ENCODE assay signal across 28 mouse cellular contexts in genomic region chr11:104639634-104640033, GRCm38 (mm10). TPM values are rescaled to one million over a fixed set of nuclear protein-coding genes. Genes with fewer than 3 reads are reported as not detected.
DNase-seq lines count a peak whose midpoint lies in the region; ATAC-seq and TF ChIP-seq lines count a peak whose summit lies in the region.
"Had no signal": no experiment of that assay in that cellular context is flagged by ENCODE, and none has a peak within 500 bp of the region (broad histone marks: within the 10 kb centered on the region; RNA-seq: fewer than 3 reads in every experiment).

No protein-coding gene starts in this region.

- H3K4me3 ChIP-seq in heart, embryonic 11.5 days (ENCODE audit: low read depth, low read length): no peak overlapping the region
- no peak overlapping the region for H3K4me3 ChIP-seq in kidney, postnatal 0 days (replicated peaks; ENCODE audit: low read depth, low read length)
- no peak overlapping the region for H3K4me3 ChIP-seq in lung, embryonic 14.5 days (ENCODE audit: low read depth, low read length)
- no peak overlapping the region for H3K4me3 ChIP-seq in gastrocnemius, adult 2 months
- H3K4me3 ChIP-seq: embryonic facial prominence, embryonic 13.5 days; embryonic facial prominence, embryonic 15.5 days; forebrain, embryonic 13.5 days; forebrain, embryonic 15.5 days had no signal

- no peaks in the 10 kb centered on the region for H3K36me3 ChIP-seq in heart, embryonic 11.5 days (ENCODE audit: control insufficient read depth, insufficient read depth, low read length)
- H3K36me3 ChIP-seq in kidney, postnatal 0 days (ENCODE audit: insufficient read depth, low read length): no peaks in the 10 kb centered on the region
- no peaks in the 10 kb centered on the region for H3K36me3 ChIP-seq in lung, embryonic 14.5 days (ENCODE audit: insufficient read depth)
- H3K36me3 ChIP-seq: embryonic facial prominence, embryonic 13.5 days; embryonic facial prominence, embryonic 15.5 days; forebrain, embryonic 15.5 days had no signal

- H3K27ac ChIP-seq in heart, embryonic 11.5 days (ENCODE audit: low read depth, low read length): no peak overlapping the region
- no peak overlapping the region for H3K27ac ChIP-seq in kidney, postnatal 0 days
- no peak overlapping the region for H3K27ac ChIP-seq in lung, embryonic 14.5 days (ENCODE audit: low read depth)
- no peak overlapping the region for H3K27ac ChIP-seq in gastrocnemius, adult 2 months
- H3K27ac ChIP-seq: embryonic facial prominence, embryonic 13.5 days; embryonic facial prominence, embryonic 15.5 days; forebrain, embryonic 13.5 days; forebrain, embryonic 15.5 days had no signal

- TF ChIP-seq CTCF in kidney, postnatal 0 days (IDR thresholded peaks at IDR 0.05; ENCODE audit: low read depth): no peak
- no peak for TF ChIP-seq CTCF in lung, embryonic 14.5 days (IDR thresholded peaks at IDR 0.05; ENCODE audit: low read depth)
- no peak for TF ChIP-seq CTCF in gastrocnemius, adult 2 months (IDR thresholded peaks at IDR 0.05)

- intact Hi-C loops in gastrocnemius, adult 2 months (cut with DNase I): no loop called here

- no peaks in the 10 kb centered on the region for H3K9me3 ChIP-seq in heart, embryonic 11.5 days (replicated peaks; ENCODE audit: control insufficient read depth, low read length)
- no peaks in the 10 kb centered on the region for H3K9me3 ChIP-seq in kidney, postnatal 0 days (replicated peaks; ENCODE audit: low read length)
- no peaks in the 10 kb centered on the region for H3K9me3 ChIP-seq in lung, embryonic 14.5 days (ENCODE audit: low read depth, low read length)
- H3K9me3 ChIP-seq: embryonic facial prominence, embryonic 13.5 days; embryonic facial prominence, embryonic 15.5 days; forebrain, embryonic 13.5 days; forebrain, embryonic 15.5 days; G1E had no signal

- ATAC-seq in heart, embryonic 11.5 days (replicated peaks; ENCODE audit: insufficient number of reproducible peaks, low FRiP score, low TSS enrichment): no peak
- no peak for ATAC-seq in kidney, postnatal 0 days (replicated peaks; ENCODE audit: low FRiP score, low read depth)
- ATAC-seq in lung, embryonic 14.5 days (ENCODE audit: insufficient read depth): no peak
- ATAC-seq: CD4-positive, CD25-positive, alpha-beta regulatory T cell, adult 4 months; forebrain, embryonic 13.5 days; forebrain, embryonic 15.5 days had no signal

- no peaks in the 10 kb centered on the region for H3K4me1 ChIP-seq in heart, embryonic 11.5 days (ENCODE audit: control insufficient read depth, insufficient read depth, low read length)
- H3K4me1 ChIP-seq in kidney, postnatal 0 days (replicated peaks; ENCODE audit: insufficient read depth, low read length): no peaks in the 10 kb centered on the region
- H3K4me1 ChIP-seq in lung, embryonic 14.5 days (ENCODE audit: insufficient read depth): no peaks in the 10 kb centered on the region
- H3K4me1 ChIP-seq: embryonic facial prominence, embryonic 13.5 days; embryonic facial prominence, embryonic 15.5 days; forebrain, embryonic 13.5 days; forebrain, embryonic 15.5 days had no signal

- peak; percentile 81 for DNase-seq in heart, adult 11 months
- DNase-seq in kidney, postnatal 0 days (ENCODE audit: low spot score): peak; percentile 15
- no peak for DNase-seq in kidney, postnatal 14 days
- peak; percentile 54 for DNase-seq in lung, embryonic 14.5 days
- DNase-seq in lung, postnatal 25 days (ENCODE audit: low spot score): no peak
- DNase-seq in NIH3T3 (ENCODE audit: low read depth): peak; percentile 25
- DNase-seq in gastrocnemius, adult 2 months: no peak
- DNase-seq: adrenal gland, adult 2 months; adrenal gland, postnatal 10 days; adrenal gland, postnatal 25 days; cerebellum, adult 11 months; cerebellum, adult 18-20 months; cerebellum, adult 8-10 months; cerebellum, adult 9-11 months; cerebellum, postnatal 14 days; cerebellum, postnatal 36 days; embryo, embryonic 11 days had no signal

- 86% methylated on average over 9 of the region's 9 CpGs for WGBS in heart, embryonic 11.5 days (ENCODE audit: insufficient replicate concordance)
- WGBS in kidney, postnatal 0 days: 63% methylated on average over 9 of the region's 9 CpGs
- WGBS in lung, embryonic 14.5 days: 65% methylated on average over 9 of the region's 9 CpGs

- H3K4me2 ChIP-seq in heart, embryonic 11.5 days: no peak overlapping the region
- H3K4me2 ChIP-seq in kidney, postnatal 0 days (ENCODE audit: low read length): no peak overlapping the region
- no peak overlapping the region for H3K4me2 ChIP-seq in lung, embryonic 14.5 days
- H3K4me2 ChIP-seq: embryonic facial prominence, embryonic 13.5 days; embryonic facial prominence, embryonic 15.5 days; forebrain, embryonic 13.5 days; forebrain, embryonic 15.5 days had no signal

- no peaks in the 10 kb centered on the region for H3K27me3 ChIP-seq in heart, embryonic 11.5 days (ENCODE audit: control insufficient read depth, insufficient read depth, low read length)
- H3K27me3 ChIP-seq in kidney, postnatal 0 days (ENCODE audit: insufficient read depth, low read length): no peaks in the 10 kb centered on the region
- no peaks in the 10 kb centered on the region for H3K27me3 ChIP-seq in lung, embryonic 14.5 days (ENCODE audit: insufficient read depth, low read length)
- H3K27me3 ChIP-seq: CH12.LX; embryonic facial prominence, embryonic 13.5 days; embryonic facial prominence, embryonic 15.5 days; forebrain, embryonic 13.5 days; forebrain, embryonic 15.5 days had no signal

- no peak overlapping the region for H3K9ac ChIP-seq in heart, embryonic 11.5 days (ENCODE audit: low read depth, low read length)
- H3K9ac ChIP-seq in kidney, postnatal 0 days (ENCODE audit: low read depth, low read length): no peak overlapping the region
- no peak overlapping the region for H3K9ac ChIP-seq in lung, embryonic 14.5 days
- H3K9ac ChIP-seq: embryonic facial prominence, embryonic 13.5 days; embryonic facial prominence, embryonic 15.5 days; forebrain, embryonic 13.5 days; forebrain, embryonic 15.5 days had no signal

RNA-seq across cellular contexts. Expression of gene Itgb3, which starts 31.8 kb away (rescaled TPM):
- polyA plus RNA-seq in heart, embryonic 11.5 days (2014; fragmentation: Nextera tagmentation; extraction: Ambion mirVana): 3.9 and 4.6 TPM in 2 replicates
- 0.95 and 1.2 TPM in 2 replicates for polyA plus RNA-seq in kidney, postnatal 0 days (2015; fragmentation: Nextera tagmentation; extraction: Ambion mirVana)
- 1.9 and 2.1 TPM in 2 replicates for polyA plus RNA-seq in lung, embryonic 14.5 days (2014; fragmentation: Nextera tagmentation; extraction: Ambion mirVana)
- 1 to 10 TPM in 1 of 2 experiments, under 1 TPM in 1; 0.54 to 1.3 TPM for total RNA-seq in gastrocnemius, adult 2 months (2021)

RNA-seq across cellular contexts. Expression of gene Gm11639, which starts 45.9 kb away (rescaled TPM):
- polyA plus RNA-seq in heart, embryonic 11.5 days (2014; fragmentation: Nextera tagmentation; extraction: Ambion mirVana): 0.03 TPM in 1 of 2 replicates, not detected in the other
- 0.01 TPM in 2 replicates for polyA plus RNA-seq in kidney, postnatal 0 days (2015; fragmentation: Nextera tagmentation; extraction: Ambion mirVana)
- polyA plus RNA-seq in lung, embryonic 14.5 days (2014; fragmentation: Nextera tagmentation; extraction: Ambion mirVana): not detected in 2 replicates
- total RNA-seq in gastrocnemius, adult 2 months (2021): not detected
- total RNA-seq: common myeloid progenitor, adult 5-6 weeks had no signal
- polyA plus RNA-seq: adrenal gland, adult 2 months; embryonic facial prominence, embryonic 11.5 days; forebrain, embryonic 11.5 days; forebrain, embryonic 13.5 days; G1E had no signal

Comparison
In these comparisons a context has a peak if more than half of its experiments do, and no peak if none do; other contexts are left out.
1. DNase-seq: peak in heart, adult 11 months (single experiment), kidney, postnatal 0 days (single experiment), lung, embryonic 14.5 days (single experiment) and NIH3T3 (single experiment); none in kidney, postnatal 14 days (single experiment), lung, postnatal 25 days (single experiment) and gastrocnemius, adult 2 months (single experiment).